Mouse (Mus musculus): ENCODE measurements around the gene Ttc25. TPM values are rescaled to one million over a fixed set of nuclear protein-coding genes. Genes with fewer than 3 reads are reported as not detected.
"Not testable (repeated sequence)": the region's sequence is repeated elsewhere in the genome, so short reads cannot be mapped to it uniquely, and the experiment has no call there.

The Ttc25 gene
- total RNA-seq, 2 experiments from 2014 or later, result 5.6 to 7.7 TPM

- DNase-seq, result no peak
Measured at GRCm38 (mm10) chr11:100604321-100605005, 59.1 kb downstream of the Ttc25 start.

- no peak for DNase-seq
Measured at GRCm38 (mm10) chr11:100605451-100605850, 60.0 kb downstream of the Ttc25 start.

GRCm38 (mm10) chr11:100607121-100607520 lies 61.7 kb downstream of the Ttc25 start:
- DNase-seq, result no peak

- no peak for DNase-seq
Measured at GRCm38 (mm10) chr11:100608796-100609195, 63.4 kb downstream of the Ttc25 start.

- no peak for DNase-seq
Measured at GRCm38 (mm10) chr11:100609355-100609996, 64.1 kb downstream of the Ttc25 start.

GRCm38 (mm10) chr11:100609997-100610680 lies 64.7 kb downstream of the Ttc25 start:
- peak; percentile 42 to 61 for DNase-seq

GRCm38 (mm10) chr11:100611627-100612026 lies 66.2 kb downstream of the Ttc25 start:
- peak; percentile 49 to 59 for DNase-seq

- DNase-seq, result peak in 1 of 2 experiments; percentile 33
Measured at GRCm38 (mm10) chr11:100613241-100613640, 67.8 kb downstream of the Ttc25 start.

GRCm38 (mm10) chr11:100616332-100616731 lies 70.9 kb downstream of the Ttc25 start:
- DNase-seq, result no peak

- DNase-seq, result not testable (repeated sequence)
Measured at GRCm38 (mm10) chr11:100616836-100617235, 71.4 kb downstream of the Ttc25 start.

GRCm38 (mm10) chr11:100617480-100617879 lies 72.1 kb downstream of the Ttc25 start:
- peak; percentile 53 to 58 for DNase-seq

- DNase-seq, result peak; percentile 76 to 83
Measured at GRCm38 (mm10) chr11:100618761-100619484, 73.5 kb downstream of the Ttc25 start, which contains the start of gene Nkiras2. Nkiras2 (plus strand) TSS chr11:100619244.

GRCm38 (mm10) chr11:100619485-100619975 lies 74.1 kb downstream of the Ttc25 start:
- peak; percentile 94 to 96 for DNase-seq

- no peak for DNase-seq
Measured at GRCm38 (mm10) chr11:100619982-100620381, 74.6 kb downstream of the Ttc25 start, which contains the start of gene Dnajc7. Dnajc7 (minus strand) TSS chr11:100620168.

Other genes starting within 250 kb of the Ttc25 start
- gene Eif1, start 225.7 kb upstream of the Ttc25 start, total RNA-seq (2021), result 1,000 to 10,000 TPM; 1,327 to 1,427 TPM
- gene Gast, start 211.2 kb upstream of the Ttc25 start, total RNA-seq (2021), result not detected
- 10 to 100 TPM; 36.0 to 43.8 TPM for gene Hap1, start 189.5 kb upstream of the Ttc25 start, total RNA-seq (2021)
- gene Jup, start 147.8 kb upstream of the Ttc25 start, total RNA-seq (2021), result 10 to 100 TPM; 73.9 to 87.1 TPM
- 10 to 100 TPM; 26.3 to 40.5 TPM for gene P3h4, start 130.8 kb upstream of the Ttc25 start, total RNA-seq (2021)
- gene Fkbp10, start 129.9 kb upstream of the Ttc25 start, total RNA-seq (2021), result 10 to 100 TPM; 23.7 to 27.2 TPM
- gene Nt5c3b, start 103.8 kb upstream of the Ttc25 start, total RNA-seq (2021), result 10 to 100 TPM; 53.8 to 58.2 TPM
- 1 to 10 TPM in 1 of 2 experiments, under 1 TPM in 1; 0.63 to 1.2 TPM for gene Klhl10, start 103.7 kb upstream of the Ttc25 start, total RNA-seq (2021)
- 10 to 100 TPM; 56.2 to 58.2 TPM for gene Klhl11, start 72.9 kb upstream of the Ttc25 start, total RNA-seq (2021)
- 1,000 to 10,000 TPM; 1,688 to 2,194 TPM for gene Acly, start 17.6 kb upstream of the Ttc25 start, total RNA-seq (2021)
- gene Cnp, start 29.3 kb downstream of the Ttc25 start, total RNA-seq (2021), result 10 to 100 TPM; 46.5 to 60.7 TPM
- 10 to 100 TPM; 32.9 to 43.6 TPM for gene Nkiras2, start 73.6 kb downstream of the Ttc25 start, total RNA-seq (2021)
- 100 to 1,000 TPM; 207 to 222 TPM for gene Dnajc7, start 74.6 kb downstream of the Ttc25 start, total RNA-seq (2021)
- under 1 TPM; 0.13 to 0.43 TPM for gene Zfp385c, start 146.8 kb downstream of the Ttc25 start, total RNA-seq (2021)
- gene Dhx58, start 158.7 kb downstream of the Ttc25 start, total RNA-seq (2021), result 10 to 100 TPM; 39.5 to 60.6 TPM
- 10 to 100 TPM; 44.5 to 45.5 TPM for gene Kat2a, start 166.9 kb downstream of the Ttc25 start, total RNA-seq (2021)
- gene Hspb9, start 168.2 kb downstream of the Ttc25 start, total RNA-seq (2021), result not detected
- gene Rab5c, start 192.6 kb downstream of the Ttc25 start, total RNA-seq (2021), result 100 to 1,000 TPM; 172 to 187 TPM
- under 1 TPM; 0.10 to 0.13 TPM for gene Kcnh4, start 214.3 kb downstream of the Ttc25 start, total RNA-seq (2021)
- gene Hcrt, start 217.3 kb downstream of the Ttc25 start, total RNA-seq (2021), result not detected
- 10 to 100 TPM; 18.8 to 25.8 TPM for gene Ghdc, start 225.3 kb downstream of the Ttc25 start, total RNA-seq (2021)